Mouse (Mus musculus): ENCODE results near the gene Slc4a8. TPM values are rescaled to one million over a fixed set of nuclear protein-coding genes. Genes with fewer than 3 reads are reported as not detected.

Slc4a8 gene
- total RNA-seq, 1 experiment: 25.6 TPM

DNA sequence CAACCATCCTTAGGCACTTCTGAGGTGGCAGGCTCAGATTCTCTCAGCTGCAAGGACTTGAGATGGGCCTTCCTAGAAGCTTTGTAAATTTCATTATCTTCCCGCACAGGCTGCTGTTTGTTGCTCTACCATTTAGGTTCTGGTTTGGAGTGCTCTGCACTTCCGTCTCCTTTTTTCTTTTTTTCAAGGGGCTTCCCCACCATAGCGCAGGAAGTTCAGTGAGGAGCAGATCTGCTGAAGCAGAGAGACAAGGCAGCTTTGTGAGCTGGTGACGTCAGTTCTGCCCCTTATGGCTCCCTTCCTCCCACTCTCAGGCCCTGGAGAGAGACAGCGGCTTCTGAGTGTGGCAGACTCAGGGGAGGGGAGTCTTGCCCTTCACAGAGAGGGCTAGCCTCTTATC lies 29.0 kb upstream of the Slc4a8 start:
- no peak overlapping the region for H3K27ac ChIP-seq (ENCODE audit: insufficient read depth, low read depth, low read length, poor library complexity, severe bottlenecking)
- in situ Hi-C loops (cut with MboI; ENCODE audit: low sequenced_read_pairs in 2 of 2, unreplicated experiment in 2 of 2): no loop called here
- H3K9ac ChIP-seq (ENCODE audit: insufficient read depth, low read depth, low read length, poor library complexity, severe bottlenecking): no peak overlapping the region
- peaks cover 1 to 12% of the 10 kb centered on the region in 2 experiments; a peak in 1 of 4 replicates for H3K4me1 ChIP-seq (ENCODE audit: control insufficient read depth in 2 of 2, insufficient read depth in 2 of 2, low read length in 2 of 2, poor library complexity in 1 of 2)
- no peak overlapping the region for H3K4me3 ChIP-seq (ENCODE audit: insufficient read depth in 1 of 2, low read depth in 1 of 2, low read length in 2 of 2, poor library complexity in 1 of 2, severe bottlenecking in 1 of 2)
- TF ChIP-seq CHD2 (IDR thresholded peaks at IDR 0.05; ENCODE audit: low read depth, low read length): no peak
- TF ChIP-seq HCFC1 (IDR thresholded peaks at IDR 0.05; ENCODE audit: borderline replicate concordance, insufficient read depth, low read length): no peak
- TF ChIP-seq ZC3H11A (IDR thresholded peaks at IDR 0.05; ENCODE audit: borderline replicate concordance, low read depth, low read length): no peak
- TF ChIP-seq MAFK (IDR thresholded peaks at IDR 0.05; ENCODE audit: insufficient read depth, low read depth, low read length): no peak
- no peak for TF ChIP-seq ZNF384 (IDR thresholded peaks at IDR 0.05; ENCODE audit: low read depth, low read length)
- H3K36me3 ChIP-seq (ENCODE audit: control insufficient read depth, insufficient read depth, low read length, poor library complexity, severe bottlenecking): no peaks in the 10 kb centered on the region
- no peak for DNase-seq (ENCODE audit: low read depth, low spot score)
- no peaks in the 10 kb centered on the region for H3K9me3 ChIP-seq (ENCODE audit: control insufficient read depth, insufficient read depth, low read depth, low read length)

DNA sequence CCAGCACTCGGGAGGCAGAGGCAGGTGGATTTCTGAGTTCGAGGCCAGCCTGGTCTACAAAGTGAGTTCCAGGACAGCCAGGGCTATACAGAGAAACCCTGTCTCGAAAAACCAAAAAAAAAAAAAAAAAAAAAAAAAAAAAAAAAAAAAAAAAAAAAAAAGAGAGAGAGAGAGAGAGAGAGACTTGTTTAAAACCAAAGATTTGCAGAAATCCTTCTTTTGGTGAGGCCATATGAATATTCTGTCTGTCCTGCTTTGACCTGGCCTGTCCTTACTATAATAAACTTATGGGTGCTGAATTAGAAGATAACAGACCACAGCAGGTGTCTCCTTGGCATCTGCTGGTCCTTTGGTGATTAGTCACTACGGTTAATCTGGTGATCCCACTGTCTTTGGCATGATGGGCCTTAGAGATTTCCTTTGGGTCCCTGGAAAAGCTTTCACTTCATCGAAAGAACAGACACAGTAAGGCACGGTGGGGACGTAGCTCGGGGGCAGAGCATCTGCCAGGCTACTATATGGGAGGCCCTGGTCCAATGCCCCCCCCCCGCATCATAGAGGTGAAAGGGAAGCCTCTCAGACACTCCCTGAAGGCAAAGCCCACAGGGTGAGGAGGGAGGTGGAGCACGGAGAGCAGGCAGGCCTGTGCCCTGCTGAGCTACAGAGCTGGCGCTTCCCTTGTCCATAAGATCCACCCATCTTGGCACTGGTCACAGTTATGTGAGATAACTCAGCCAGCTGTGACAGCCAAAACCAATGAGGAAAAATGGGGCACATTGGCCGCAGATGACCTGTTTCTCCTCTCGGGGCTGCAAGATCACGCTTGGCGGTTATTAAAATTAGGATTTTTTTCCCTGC lies 26.2 kb upstream of the Slc4a8 start:
- Histone ChIP-seq H3K4me3 (ENCODE audit: insufficient read depth in 1 of 2, low read depth in 1 of 2, low read length in 2 of 2, poor library complexity in 1 of 2, severe bottlenecking in 1 of 2) (peak overlapping the region; percentile 16 to 24; a peak in 3 of 4 replicates), H3K27ac (ENCODE audit: insufficient read depth, low read depth, low read length, poor library complexity, severe bottlenecking) (no peak overlapping the region), H3K4me1 (ENCODE audit: control insufficient read depth in 2 of 2, insufficient read depth in 2 of 2, low read length in 2 of 2, poor library complexity in 1 of 2) (peaks cover 1 to 6% of the 10 kb centered on the region in 2 experiments; a peak in 1 of 4 replicates), H3K36me3 (ENCODE audit: control insufficient read depth, insufficient read depth, low read length, poor library complexity, severe bottlenecking) (no peaks in the 10 kb centered on the region), H3K9me3 (ENCODE audit: control insufficient read depth, insufficient read depth, low read depth, low read length) (no peaks in the 10 kb centered on the region), H3K9ac (ENCODE audit: insufficient read depth, low read depth, low read length, poor library complexity, severe bottlenecking) (no peak overlapping the region)
- no peak for DNase-seq (ENCODE audit: low read depth, low spot score)
- no peak for TF ChIP-seq HCFC1 (IDR thresholded peaks at IDR 0.05; ENCODE audit: borderline replicate concordance, insufficient read depth, low read length)
- no peak for TF ChIP-seq ZNF384 (IDR thresholded peaks at IDR 0.05; ENCODE audit: low read depth, low read length)
- in situ Hi-C loops (cut with MboI; ENCODE audit: low sequenced_read_pairs in 2 of 2, unreplicated experiment in 2 of 2): no loop called here

DNA sequence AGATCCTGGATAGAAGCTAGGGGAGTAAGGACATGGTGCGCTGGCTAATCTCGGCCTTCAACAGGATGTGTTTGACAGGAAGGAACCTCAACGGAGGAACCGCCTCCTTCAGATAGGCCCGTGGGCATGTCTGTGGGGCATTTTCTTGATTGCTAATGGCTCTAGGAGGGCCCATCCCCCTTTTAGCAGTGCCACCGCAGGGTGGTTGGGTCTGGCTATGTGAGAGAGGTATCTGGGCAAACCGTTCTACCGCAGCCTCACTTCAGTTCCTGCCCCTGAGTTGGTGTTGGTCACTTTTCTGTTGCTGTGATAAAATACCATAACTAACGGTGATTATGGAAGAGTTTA lies 25.6 kb upstream of the Slc4a8 start:
- in situ Hi-C loops (cut with MboI; ENCODE audit: low sequenced_read_pairs in 2 of 2, unreplicated experiment in 2 of 2): no loop called here
- TF ChIP-seq CHD2 (IDR thresholded peaks at IDR 0.05; ENCODE audit: low read depth, low read length): no peak
- TF ChIP-seq MAFK (IDR thresholded peaks at IDR 0.05; ENCODE audit: insufficient read depth, low read depth, low read length): no peak
- peak overlapping the region; percentile 24 to 35; a peak in 3 of 4 replicates for H3K4me3 ChIP-seq (ENCODE audit: insufficient read depth in 1 of 2, low read depth in 1 of 2, low read length in 2 of 2, poor library complexity in 1 of 2, severe bottlenecking in 1 of 2)

DNA sequence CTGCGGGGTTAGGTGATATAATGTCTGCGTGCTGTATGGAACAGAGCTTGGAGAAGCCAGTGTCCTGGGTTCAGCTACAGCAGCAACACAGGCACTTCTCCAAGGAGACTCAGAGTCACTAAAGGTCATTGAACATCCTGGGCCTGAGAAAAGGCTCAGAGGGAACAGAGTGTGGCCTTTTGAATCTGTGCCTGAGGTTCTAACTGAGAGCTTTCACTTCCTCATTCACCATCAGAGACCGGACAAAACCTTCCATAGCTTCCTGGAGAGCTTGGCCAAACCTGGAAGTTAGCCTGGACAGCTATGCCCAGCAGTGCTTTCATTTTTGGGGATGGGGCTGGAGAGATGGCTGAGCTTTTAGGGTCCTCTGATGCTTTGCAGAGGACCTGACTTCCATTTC lies 23.9 kb upstream of the Slc4a8 start:
- DNase-seq (ENCODE audit: low read depth, low spot score): no peak
- H3K27ac ChIP-seq (ENCODE audit: insufficient read depth, low read depth, low read length, poor library complexity, severe bottlenecking): no peak overlapping the region
- no peak for TF ChIP-seq HCFC1 (IDR thresholded peaks at IDR 0.05; ENCODE audit: borderline replicate concordance, insufficient read depth, low read length)
- TF ChIP-seq CHD2 (IDR thresholded peaks at IDR 0.05; ENCODE audit: low read depth, low read length): no peak
- no peak for TF ChIP-seq ZC3H11A (IDR thresholded peaks at IDR 0.05; ENCODE audit: borderline replicate concordance, low read depth, low read length)
- TF ChIP-seq MAFK (IDR thresholded peaks at IDR 0.05; ENCODE audit: insufficient read depth, low read depth, low read length): no peak
- no peak overlapping the region for H3K4me3 ChIP-seq (ENCODE audit: insufficient read depth in 1 of 2, low read depth in 1 of 2, low read length in 2 of 2, poor library complexity in 1 of 2, severe bottlenecking in 1 of 2)
- in situ Hi-C loops (cut with MboI; ENCODE audit: low sequenced_read_pairs in 2 of 2, unreplicated experiment in 2 of 2): no loop called here
- no peaks in the 10 kb centered on the region for H3K36me3 ChIP-seq (ENCODE audit: control insufficient read depth, insufficient read depth, low read length, poor library complexity, severe bottlenecking)
- no peak overlapping the region for H3K9ac ChIP-seq (ENCODE audit: insufficient read depth, low read depth, low read length, poor library complexity, severe bottlenecking)
- no peaks in the 10 kb centered on the region for H3K9me3 ChIP-seq (ENCODE audit: control insufficient read depth, insufficient read depth, low read depth, low read length)
- no peaks in the 10 kb centered on the region; a peak in 1 of 4 replicates for H3K4me1 ChIP-seq (ENCODE audit: control insufficient read depth in 2 of 2, insufficient read depth in 2 of 2, low read length in 2 of 2, poor library complexity in 1 of 2)

More for the DNA sequence above, 25.6 kb upstream of the Slc4a8 start:
- H3K9ac ChIP-seq (ENCODE audit: insufficient read depth, low read depth, low read length, poor library complexity, severe bottlenecking): no peak overlapping the region
- no peaks in the 10 kb centered on the region for H3K9me3 ChIP-seq (ENCODE audit: control insufficient read depth, insufficient read depth, low read depth, low read length)
- H3K4me1 ChIP-seq (ENCODE audit: control insufficient read depth in 2 of 2, insufficient read depth in 2 of 2, low read length in 2 of 2, poor library complexity in 1 of 2): peaks cover 1 to 6% of the 10 kb centered on the region in 2 experiments; a peak in 1 of 4 replicates
- no peaks in the 10 kb centered on the region for H3K36me3 ChIP-seq (ENCODE audit: control insufficient read depth, insufficient read depth, low read length, poor library complexity, severe bottlenecking)
- no peak overlapping the region for H3K27ac ChIP-seq (ENCODE audit: insufficient read depth, low read depth, low read length, poor library complexity, severe bottlenecking)
- DNase-seq (ENCODE audit: low read depth, low spot score): no peak

DNA sequence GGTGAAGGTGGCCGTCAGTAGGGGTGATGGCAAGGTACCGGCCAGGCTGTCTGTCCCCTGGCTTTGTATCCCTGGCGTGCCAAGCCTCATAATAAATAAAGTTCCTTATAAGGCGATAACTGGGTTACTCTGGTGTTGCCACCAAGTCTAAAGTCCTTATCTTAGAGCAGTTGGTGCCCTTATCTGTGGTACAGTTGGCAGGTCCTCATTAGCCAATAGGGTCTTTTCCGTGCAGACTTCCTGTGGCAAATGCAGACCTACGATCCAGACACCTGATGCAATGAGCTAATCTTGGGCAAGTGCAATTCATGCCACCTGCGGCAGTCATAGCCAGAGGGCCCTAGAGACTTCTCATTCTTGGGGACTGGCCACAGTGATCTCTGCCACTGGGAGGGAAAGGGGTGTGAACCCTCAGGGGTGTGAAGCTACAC lies 23.2 kb upstream of the Slc4a8 start:
- H3K9ac ChIP-seq (ENCODE audit: insufficient read depth, low read depth, low read length, poor library complexity, severe bottlenecking): no peak overlapping the region
- no peaks in the 10 kb centered on the region for H3K9me3 ChIP-seq (ENCODE audit: control insufficient read depth, insufficient read depth, low read depth, low read length)
- no peak for DNase-seq (ENCODE audit: low read depth, low spot score)
- in situ Hi-C loops (cut with MboI; ENCODE audit: low sequenced_read_pairs in 2 of 2, unreplicated experiment in 2 of 2): no loop called here
- TF ChIP-seq ZNF384 (IDR thresholded peaks at IDR 0.05; ENCODE audit: low read depth, low read length): no peak
- H3K4me1 ChIP-seq (ENCODE audit: control insufficient read depth in 2 of 2, insufficient read depth in 2 of 2, low read length in 2 of 2, poor library complexity in 1 of 2): no peaks in the 10 kb centered on the region; a peak in 1 of 4 replicates
- H3K36me3 ChIP-seq (ENCODE audit: control insufficient read depth, insufficient read depth, low read length, poor library complexity, severe bottlenecking): no peaks in the 10 kb centered on the region
- no peak overlapping the region for H3K27ac ChIP-seq (ENCODE audit: insufficient read depth, low read depth, low read length, poor library complexity, severe bottlenecking)
- no peak overlapping the region for H3K4me3 ChIP-seq (ENCODE audit: insufficient read depth in 1 of 2, low read depth in 1 of 2, low read length in 2 of 2, poor library complexity in 1 of 2, severe bottlenecking in 1 of 2)

All from ES-E14 (cell line).